Mouse (Mus musculus) liver, embryonic 14.5 days (tissue): Measurements from ENCODE around the gene a.

ENCODE experiments used
- CTCF ChIP-seq: IDR thresholded peaks from 2 replicates; pipeline ENCODE4 v1.5.1; 2016; ENCODE audit warnings: antibody characterized with exemption, low read depth, control low read depth
- EP300 ChIP-seq: IDR thresholded peaks from 2 replicates; pipeline ENCODE4 v1.6.1; 2016; ENCODE audit warnings: antibody characterized with exemption, low read depth

- TF ChIP-seq CTCF (no peak), EP300 (no peak)
These were observed 137.1 kb downstream of the a start for GRCm38 (mm10) chr2:154928298-154928697.
